Mouse (Mus musculus) liver, postnatal 0 days (tissue): ENCODE measurements at regions not wholly inside any gene's neighbourhood (a gene's known extent, or its start where the extent isn't known, plus 50 kb on each side); places are given as distances from the start of the nearest gene placed in this dataset.

Experiments used
- CTCF ChIP-seq: sonication (generic); IDR thresholded peaks from 2 replicates; pipeline ENCODE4 v1.5.1; 2016; ENCODE audit warnings: antibody characterized with exemption, low read depth
- EP300 ChIP-seq: IDR thresholded peaks from 2 replicates; pipeline ENCODE4 v1.6.1; 2016; ENCODE audit warnings: antibody characterized with exemption, low read depth, mild to moderate bottlenecking

- TF ChIP-seq CTCF, result no peak
- TF ChIP-seq EP300, result no peak
Observed at GRCm38 (mm10) chr12:78001846-78002245, 192.2 kb upstream of the Gm6657 start.
